Mouse (Mus musculus): ENCODE measurements at regions not wholly inside any gene's neighbourhood (a gene's known extent, or its start where the extent isn't known, plus 50 kb on each side); places are given as distances from the start of the nearest gene placed in this dataset.
A peak's percentile ranks its signal among the peaks of the same experiment; 100 is the strongest.

DNA sequence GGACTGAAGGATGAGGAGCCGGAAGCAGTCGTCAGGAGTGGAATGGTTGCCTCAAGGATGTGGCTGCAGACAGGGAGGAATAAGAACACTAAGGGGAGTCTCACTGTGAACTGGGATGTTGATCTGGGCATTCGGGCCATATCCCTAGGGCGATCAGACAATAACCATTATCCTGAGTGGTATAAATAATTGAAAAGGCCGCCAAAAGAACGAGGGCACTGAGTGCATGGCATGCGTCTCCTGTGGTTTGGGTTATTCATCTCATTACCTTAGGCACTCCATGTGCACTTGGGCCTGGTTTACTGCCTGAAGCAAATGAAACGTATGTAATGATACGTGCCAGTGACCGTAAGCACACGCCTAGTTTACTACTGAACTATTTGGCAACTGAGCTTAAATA, 99.6 kb upstream of the Mylip start:
- WGBS = 96% methylated on average over 11 of the region's 11 CpGs

DNA sequence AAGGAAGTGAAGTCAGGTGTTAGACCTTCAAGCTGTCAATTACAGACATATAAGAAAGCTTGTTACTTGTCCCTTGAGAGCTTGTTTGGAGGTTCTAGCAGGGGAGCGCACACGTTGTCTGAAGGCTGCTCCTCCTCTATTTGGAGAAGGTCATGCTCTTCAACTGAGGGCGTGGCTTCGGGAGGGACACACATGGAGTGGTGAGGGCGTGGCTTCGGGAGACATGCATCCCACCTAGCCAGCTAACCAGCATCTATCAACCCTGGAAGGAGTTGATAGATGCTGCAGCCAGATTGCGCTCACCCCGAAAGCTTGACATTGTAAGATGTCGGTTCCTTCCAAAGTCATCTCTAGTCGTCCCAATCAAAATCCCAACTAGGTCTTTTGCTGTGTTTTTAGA, 94.9 kb upstream of the Mylip start:
- Histone ChIP-seq H3K27ac (ENCODE audit: insufficient read depth, low read length) (no peak overlapping the region), H3K4me1 (ENCODE audit: control insufficient read depth, insufficient read depth, low read length) (no peaks in the 10 kb centered on the region), H3K27me3 (ENCODE audit: control insufficient read depth, insufficient read depth, low read length) (no peaks in the 10 kb centered on the region; the same call in 1 of the 2 replicates), H3K4me3 (replicated peaks; ENCODE audit: insufficient read depth, low read depth, low read length) (no peak overlapping the region)
- WGBS = 88% methylated on average over 10 of the region's 10 CpGs
- TF ChIP-seq CTCF (IDR thresholded peaks at IDR 0.05; ENCODE audit: borderline replicate concordance, insufficient read depth, low read depth, low read length) (no peak), POLR2A (IDR thresholded peaks at IDR 0.05; ENCODE audit: borderline replicate concordance, insufficient read depth, low read length) (no peak)
- DNase-seq = no peak

More for the DNA sequence above, 99.6 kb upstream of the Mylip start:
- Histone ChIP-seq H3K27ac (ENCODE audit: insufficient read depth, low read length) (no peak overlapping the region), H3K4me1 (ENCODE audit: control insufficient read depth, insufficient read depth, low read length) (no peaks in the 10 kb centered on the region), H3K4me3 (replicated peaks; ENCODE audit: insufficient read depth, low read depth, low read length) (no peak overlapping the region), H3K27me3 (ENCODE audit: control insufficient read depth, insufficient read depth, low read length) (no peaks in the 10 kb centered on the region)
- no peak for DNase-seq
- no peak for TF ChIP-seq POLR2A (IDR thresholded peaks at IDR 0.05; ENCODE audit: borderline replicate concordance, insufficient read depth, low read length)
- TF ChIP-seq CTCF (IDR thresholded peaks at IDR 0.05; ENCODE audit: borderline replicate concordance, insufficient read depth, low read depth, low read length) = no peak

DNA sequence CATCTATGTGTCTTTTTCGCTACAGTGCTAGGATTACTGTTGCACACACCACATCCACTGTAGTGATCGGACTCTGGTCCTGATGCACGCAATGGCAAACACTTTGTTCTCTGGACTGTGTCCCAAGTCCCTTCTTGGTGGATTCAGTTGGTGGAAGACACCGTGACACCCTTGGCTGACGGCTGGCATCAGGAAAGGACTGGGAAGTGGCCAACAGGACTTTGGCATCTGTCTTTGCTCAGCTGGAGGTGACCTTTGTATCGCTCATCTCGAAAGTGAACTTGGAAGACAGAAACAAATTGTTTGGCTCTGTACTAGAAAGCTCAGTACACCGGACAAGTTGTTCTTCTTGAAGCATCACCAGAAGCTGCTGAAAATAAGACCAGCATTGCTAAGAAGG, 88.9 kb upstream of the Mylip start:
- WGBS = 24% methylated on average over 8 of the region's 8 CpGs

DNA sequence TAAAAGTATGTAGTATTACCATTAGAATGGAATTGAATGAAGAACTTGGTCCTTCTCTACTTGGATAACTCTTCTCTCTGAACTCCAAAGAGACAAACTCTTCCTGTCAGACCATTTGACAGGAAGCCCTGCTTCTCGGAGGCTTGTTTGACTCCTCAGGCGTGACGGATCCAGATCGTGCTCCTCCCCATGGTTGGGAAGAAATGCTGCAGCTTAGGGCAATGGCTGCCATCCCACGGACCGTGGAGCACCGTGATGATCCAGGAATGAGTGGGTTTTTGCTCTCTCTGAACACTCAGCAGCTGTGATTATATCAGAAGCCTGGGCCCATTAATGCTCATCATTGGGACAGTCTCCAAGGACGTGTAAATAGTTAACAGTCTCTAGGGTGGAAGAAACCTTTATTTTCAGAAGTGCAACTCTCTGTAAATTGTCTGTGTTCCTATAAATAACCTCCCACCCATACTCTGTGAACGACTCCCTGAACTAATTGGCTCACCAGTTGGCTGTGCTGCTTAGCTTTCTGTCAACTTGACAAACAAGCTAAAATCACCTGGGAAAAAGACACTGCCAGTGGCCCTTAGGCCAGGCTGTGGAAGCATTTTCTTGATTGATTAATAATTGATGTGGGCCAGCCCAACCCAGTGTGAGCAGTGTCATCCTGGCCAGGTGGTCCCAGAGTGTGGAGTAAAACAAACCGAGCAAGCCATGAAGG, 88.2 kb upstream of the Mylip start:
- 51% methylated on average over 10 of the region's 10 CpGs for WGBS
- TF ChIP-seq POLR2A (IDR thresholded peaks at IDR 0.05; ENCODE audit: borderline replicate concordance, insufficient read depth, low read length) (no peak), CTCF (IDR thresholded peaks at IDR 0.05; ENCODE audit: borderline replicate concordance, insufficient read depth, low read depth, low read length) (no peak)
- Histone ChIP-seq H3K4me3 (replicated peaks; ENCODE audit: insufficient read depth, low read depth, low read length) (no peak overlapping the region), H3K4me1 (ENCODE audit: control insufficient read depth, insufficient read depth, low read length) (no peaks in the 10 kb centered on the region), H3K27ac (ENCODE audit: insufficient read depth, low read length) (no peak overlapping the region), H3K27me3 (ENCODE audit: control insufficient read depth, insufficient read depth, low read length) (no peaks in the 10 kb centered on the region; the same call in 1 of the 2 replicates)
- DNase-seq = no peak

More for the DNA sequence above, 88.9 kb upstream of the Mylip start:
- Histone ChIP-seq H3K4me1 (ENCODE audit: control insufficient read depth, insufficient read depth, low read length) (no peaks in the 10 kb centered on the region), H3K27ac (ENCODE audit: insufficient read depth, low read length) (no peak overlapping the region), H3K27me3 (ENCODE audit: control insufficient read depth, insufficient read depth, low read length) (no peaks in the 10 kb centered on the region; the same call in 1 of the 2 replicates), H3K4me3 (replicated peaks; ENCODE audit: insufficient read depth, low read depth, low read length) (no peak overlapping the region)
- TF ChIP-seq POLR2A (IDR thresholded peaks at IDR 0.05; ENCODE audit: borderline replicate concordance, insufficient read depth, low read length) = no peak
- no peak for TF ChIP-seq CTCF (IDR thresholded peaks at IDR 0.05; ENCODE audit: borderline replicate concordance, insufficient read depth, low read depth, low read length)
- peak in 1 of 2 experiments; percentile 8 for DNase-seq

DNA sequence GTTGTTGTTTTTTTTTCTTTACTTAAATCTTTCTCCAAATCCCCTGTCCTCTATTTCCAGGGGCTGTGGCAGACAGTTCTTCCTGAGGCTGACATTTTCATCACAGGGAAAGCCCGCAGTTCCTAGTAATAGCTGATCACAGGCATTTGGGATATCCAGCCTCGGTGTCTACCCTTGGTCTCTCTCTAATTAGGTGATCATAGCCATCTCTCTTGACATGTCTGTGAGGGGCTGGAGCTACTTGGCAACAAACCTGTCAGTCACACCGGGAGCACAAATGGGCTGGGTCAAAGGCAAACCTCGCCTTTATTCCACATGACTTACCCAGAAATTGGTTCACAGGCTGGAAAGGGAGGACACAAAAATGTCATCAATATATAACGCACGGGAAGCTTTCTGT, 86.7 kb upstream of the Mylip start:
- 37% methylated on average over 6 of the region's 6 CpGs for WGBS
- Histone ChIP-seq H3K27ac (ENCODE audit: insufficient read depth, low read length) (no peak overlapping the region), H3K27me3 (ENCODE audit: control insufficient read depth, insufficient read depth, low read length) (no peaks in the 10 kb centered on the region; the same call in 1 of the 2 replicates), H3K4me3 (replicated peaks; ENCODE audit: insufficient read depth, low read depth, low read length) (no peak overlapping the region), H3K4me1 (ENCODE audit: control insufficient read depth, insufficient read depth, low read length) (no peaks in the 10 kb centered on the region)
- no peak for DNase-seq
- TF ChIP-seq POLR2A (IDR thresholded peaks at IDR 0.05; ENCODE audit: borderline replicate concordance, insufficient read depth, low read length) (no peak), CTCF (IDR thresholded peaks at IDR 0.05; ENCODE audit: borderline replicate concordance, insufficient read depth, low read depth, low read length) (no peak)

DNA sequence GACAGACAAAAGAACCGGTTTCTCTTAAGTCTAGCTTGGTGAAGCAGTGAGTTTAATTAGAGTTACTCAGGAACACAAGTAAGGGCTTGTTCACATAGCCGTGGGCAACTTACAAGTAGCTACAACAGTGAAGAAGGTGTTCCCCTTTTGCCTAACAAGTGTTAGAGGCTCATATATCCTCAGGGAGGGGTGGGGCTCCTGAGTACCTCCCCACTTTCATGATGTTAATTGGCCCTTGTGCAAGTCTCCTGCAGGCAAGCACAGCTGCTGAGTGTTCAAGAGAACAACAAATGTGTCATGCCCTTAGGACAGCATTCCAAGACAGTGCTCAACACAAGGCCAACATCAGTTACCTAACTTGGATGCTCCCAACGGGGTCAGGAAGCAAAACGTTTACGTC, 83.4 kb upstream of the Mylip start:
- Histone ChIP-seq H3K4me1 (ENCODE audit: control insufficient read depth, insufficient read depth, low read length) (no peaks in the 10 kb centered on the region), H3K4me3 (replicated peaks; ENCODE audit: insufficient read depth, low read depth, low read length) (no peak overlapping the region), H3K27me3 (ENCODE audit: control insufficient read depth, insufficient read depth, low read length) (no peaks in the 10 kb centered on the region; the same call in 1 of the 2 replicates), H3K27ac (ENCODE audit: insufficient read depth, low read length) (no peak overlapping the region)
- WGBS = 74% methylated on average over 5 of the region's 5 CpGs
- no peak for TF ChIP-seq POLR2A (IDR thresholded peaks at IDR 0.05; ENCODE audit: borderline replicate concordance, insufficient read depth, low read length)
- no peak for TF ChIP-seq CTCF (IDR thresholded peaks at IDR 0.05; ENCODE audit: borderline replicate concordance, insufficient read depth, low read depth, low read length)
- DNase-seq = no peak

DNA sequence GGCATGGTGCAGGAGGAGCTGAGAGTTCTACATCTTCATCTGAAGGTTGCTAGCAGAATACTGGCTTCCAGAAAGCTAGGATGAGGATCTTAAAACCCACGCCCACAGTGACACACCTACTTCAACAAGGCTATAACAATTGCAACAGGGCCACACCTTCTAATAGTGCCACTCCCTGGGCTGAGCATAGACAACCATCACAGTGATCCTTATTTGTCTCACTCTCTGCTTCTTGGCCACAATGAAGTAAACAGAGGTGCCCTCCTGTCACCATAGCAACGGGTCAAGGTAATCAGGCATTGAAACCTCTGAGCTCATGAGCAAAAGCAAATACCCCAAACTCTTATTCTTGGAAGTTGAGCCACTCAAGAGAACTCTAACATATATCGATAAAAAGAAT, 82.3 kb upstream of the Mylip start:
- no peak overlapping the region for H3K4me3 ChIP-seq (replicated peaks; ENCODE audit: insufficient read depth, low read depth, low read length)
- H3K4me1 ChIP-seq (ENCODE audit: control insufficient read depth, insufficient read depth, low read length) = no peaks in the 10 kb centered on the region
- no peaks in the 10 kb centered on the region; the same call in 1 of the 2 replicates for H3K27me3 ChIP-seq (ENCODE audit: control insufficient read depth, insufficient read depth, low read length)
- H3K27ac ChIP-seq (ENCODE audit: insufficient read depth, low read length) = no peak overlapping the region
- 95% methylated on average over 3 of the region's 3 CpGs for WGBS
- no peak for DNase-seq
- TF ChIP-seq CTCF (IDR thresholded peaks at IDR 0.05; ENCODE audit: borderline replicate concordance, insufficient read depth, low read depth, low read length) = no peak
- no peak for TF ChIP-seq POLR2A (IDR thresholded peaks at IDR 0.05; ENCODE audit: borderline replicate concordance, insufficient read depth, low read length)

DNA sequence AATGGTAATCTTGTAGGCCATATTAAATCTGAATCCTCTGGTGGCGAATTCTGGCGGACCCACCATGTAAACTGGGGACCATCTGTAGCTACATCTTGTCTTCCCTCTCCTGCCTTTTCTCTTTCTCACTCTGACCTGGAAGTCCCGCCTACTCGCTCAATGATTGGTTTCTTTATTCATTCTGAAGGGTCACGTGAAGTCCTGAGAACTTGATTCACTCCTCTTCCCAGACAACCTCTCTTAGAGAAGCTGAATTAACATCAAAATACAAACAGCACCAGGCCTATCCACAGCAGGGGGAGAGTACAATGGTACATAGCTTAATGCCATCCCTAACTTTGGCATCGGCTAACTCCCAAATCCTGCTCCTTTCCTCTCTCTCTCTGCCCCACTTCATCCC, 69.9 kb upstream of the Mylip start:
- TF ChIP-seq CTCF (IDR thresholded peaks at IDR 0.05; ENCODE audit: borderline replicate concordance, insufficient read depth, low read depth, low read length) (no peak), POLR2A (IDR thresholded peaks at IDR 0.05; ENCODE audit: borderline replicate concordance, insufficient read depth, low read length) (no peak)
- WGBS = 87% methylated on average over 6 of the region's 6 CpGs
- Histone ChIP-seq H3K4me3 (replicated peaks; ENCODE audit: insufficient read depth, low read depth, low read length) (no peak overlapping the region), H3K27ac (ENCODE audit: insufficient read depth, low read length) (no peak overlapping the region), H3K27me3 (ENCODE audit: control insufficient read depth, insufficient read depth, low read length) (no peaks in the 10 kb centered on the region), H3K4me1 (ENCODE audit: control insufficient read depth, insufficient read depth, low read length) (no peaks in the 10 kb centered on the region)
- no peak for DNase-seq
